Mouse (Mus musculus): Measurements from ENCODE around the gene Mcu.

The Mcu gene

DNA sequence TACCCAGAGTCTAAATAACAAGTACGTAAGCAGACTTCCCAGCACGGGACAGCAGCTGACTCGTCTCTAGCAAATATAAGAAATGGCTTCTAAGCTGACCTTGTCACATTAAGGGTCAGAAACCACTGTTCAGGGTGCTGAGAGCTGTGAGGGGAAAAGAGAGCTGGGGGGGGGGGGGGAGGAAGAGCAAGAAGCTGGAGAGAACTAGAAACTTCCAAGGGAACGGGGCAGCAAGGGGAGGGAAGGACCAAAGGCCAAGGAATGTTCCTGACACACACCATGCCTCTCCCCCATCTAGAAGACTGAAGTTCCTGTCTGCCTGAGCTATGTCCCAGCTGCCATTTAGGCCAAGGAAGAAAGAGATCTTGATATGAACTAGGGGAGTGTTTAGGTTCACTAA is 190.1 kb downstream of the Mcu start:
- DNase-seq (ENCODE audit: low spot score) = no peak

GRCm38 (mm10) chr10:59425369-59425768 is 191.1 kb downstream of the Mcu start:
- no peak for DNase-seq (ENCODE audit: low spot score)

- DNase-seq (ENCODE audit: low spot score) = no peak
Measured at GRCm38 (mm10) chr10:59424453-59424852, 192.0 kb downstream of the Mcu start.

- DNase-seq (ENCODE audit: low spot score) = no peak
Measured at GRCm38 (mm10) chr10:59419516-59419915, 197.0 kb downstream of the Mcu start.

- no peak for DNase-seq (ENCODE audit: low spot score)
Measured at GRCm38 (mm10) chr10:59416623-59417022, 199.9 kb downstream of the Mcu start.

DNA sequence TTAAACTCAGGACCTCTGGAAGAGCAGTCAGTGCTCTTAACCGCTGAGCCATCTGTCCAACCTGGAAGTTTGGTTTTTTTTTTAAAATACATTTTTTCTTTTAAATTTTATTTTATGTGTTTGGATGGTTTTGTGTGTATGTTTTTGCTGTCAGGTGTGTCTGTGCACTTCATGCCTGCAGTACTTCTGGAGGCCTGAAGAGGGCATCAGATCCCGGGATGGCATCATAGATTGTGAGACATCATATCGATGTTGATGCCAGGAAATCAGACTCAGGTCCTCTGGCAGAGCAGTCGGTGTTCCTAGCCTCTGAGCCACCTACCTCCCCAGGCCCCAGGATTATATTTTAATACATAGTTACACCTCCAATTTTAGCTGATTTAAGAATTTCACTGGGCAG is 202.8 kb downstream of the Mcu start:
- DNase-seq (ENCODE audit: low spot score) = no peak

GRCm38 (mm10) chr10:59410264-59410663 is 206.2 kb downstream of the Mcu start:
- no peak for DNase-seq (ENCODE audit: low spot score)

- DNase-seq (ENCODE audit: low spot score) = no peak
Measured at GRCm38 (mm10) chr10:59408499-59408898, 208.0 kb downstream of the Mcu start.

GRCm38 (mm10) chr10:59403793-59404149 is 212.7 kb downstream of the Mcu start:
- DNase-seq (ENCODE audit: low spot score) = no peak

GRCm38 (mm10) chr10:59402899-59403792 is 213.3 kb downstream of the Mcu start, which contains the start of gene Pla2g12b:
Gene Pla2g12b (plus strand): TSS chr10:59403660.
- no peak for DNase-seq (ENCODE audit: low spot score)

Data from urinary bladder, postnatal 10 days (tissue).